Mouse (Mus musculus) liver, embryonic 16.5 days (tissue): ENCODE measurements around the gene Adrm1. TPM values are rescaled to one million over a fixed set of nuclear protein-coding genes. Genes with fewer than 3 reads are reported as not detected.

Source experiments
- ATAC-seq: fragments of 200-750 bp; cut with Nextera tagmentation; 2 replicates; pipeline ENCODE4 v1.8.0; 2017; ENCODE audit warnings: low read depth, mild to moderate bottlenecking, moderate number of reproducible peaks, moderate library complexity
- H3K27ac ChIP-seq: fragments of 300-500 bp; sonication (generic); 2 replicates; pipeline ENCODE4 v1.5.1; 2014; ENCODE audit warnings: mild to moderate bottlenecking, low read length
- H3K27me3 ChIP-seq: fragments of 300-500 bp; sonication (generic); 2 replicates; pipeline ENCODE4 v1.6.1; 2014; ENCODE audit warnings: low read depth, low read length, mixed read lengths; ENCODE audit not compliant: control insufficient read depth, insufficient read depth
- H3K36me3 ChIP-seq: fragments of 300-500 bp; sonication (generic); 2 replicates; pipeline ENCODE4 v1.6.1; 2014; ENCODE audit warnings: mild to moderate bottlenecking; ENCODE audit not compliant: control insufficient read depth, insufficient read depth
- H3K4me1 ChIP-seq: fragments of 300-500 bp; sonication (generic); 2 replicates; pipeline ENCODE4 v1.6.1; 2014; ENCODE audit warnings: low read depth, low read length, mixed read lengths; ENCODE audit not compliant: control insufficient read depth
- H3K4me2 ChIP-seq: fragments of 300-500 bp; sonication (generic); 2 replicates; pipeline ENCODE4 v1.6.1; 2014; ENCODE audit warnings: low read depth, low read length, mixed read lengths
- H3K4me3 ChIP-seq: fragments of 300-500 bp; sonication (generic); 2 replicates; pipeline ENCODE4 v1.5.1; 2014; ENCODE audit warnings: low read depth, mild to moderate bottlenecking, low read length
- H3K9ac ChIP-seq: fragments of 300-500 bp; sonication (generic); 2 replicates; pipeline ENCODE4 v1.6.1; 2014; ENCODE audit warnings: low read depth, low read length
- H3K9me3 ChIP-seq: fragments of 300-500 bp; sonication (generic); replicated peaks from 2 replicates; pipeline ENCODE4 v1.6.1; 2016; ENCODE audit warnings: low read length; ENCODE audit not compliant: control insufficient read depth
- WGBS: fragments of 180-500 bp; shearing (Covaris S2); extraction: QIAGEN DNeasy Blood & Tissue Kit; methylation state at CpG from one replicate; pipeline ENCODE4 v1.1.7; 2014; ENCODE audit not compliant: insufficient replicate concordance; 5-methylcytosine and 5-hydroxymethylcytosine counted together
- polyA plus RNA-seq: library from polyadenylated mRNA; unstranded; fragments of >200 nt; fragmentation: Nextera tagmentation; extraction: Ambion mirVana; gene quantifications from 2 replicates; pipeline ENCODE4 v1.2.1, GENCODE M21; 2015

Gene Adrm1
- 91.4 and 96.6 TPM in 2 replicates for polyA plus RNA-seq

DNA sequence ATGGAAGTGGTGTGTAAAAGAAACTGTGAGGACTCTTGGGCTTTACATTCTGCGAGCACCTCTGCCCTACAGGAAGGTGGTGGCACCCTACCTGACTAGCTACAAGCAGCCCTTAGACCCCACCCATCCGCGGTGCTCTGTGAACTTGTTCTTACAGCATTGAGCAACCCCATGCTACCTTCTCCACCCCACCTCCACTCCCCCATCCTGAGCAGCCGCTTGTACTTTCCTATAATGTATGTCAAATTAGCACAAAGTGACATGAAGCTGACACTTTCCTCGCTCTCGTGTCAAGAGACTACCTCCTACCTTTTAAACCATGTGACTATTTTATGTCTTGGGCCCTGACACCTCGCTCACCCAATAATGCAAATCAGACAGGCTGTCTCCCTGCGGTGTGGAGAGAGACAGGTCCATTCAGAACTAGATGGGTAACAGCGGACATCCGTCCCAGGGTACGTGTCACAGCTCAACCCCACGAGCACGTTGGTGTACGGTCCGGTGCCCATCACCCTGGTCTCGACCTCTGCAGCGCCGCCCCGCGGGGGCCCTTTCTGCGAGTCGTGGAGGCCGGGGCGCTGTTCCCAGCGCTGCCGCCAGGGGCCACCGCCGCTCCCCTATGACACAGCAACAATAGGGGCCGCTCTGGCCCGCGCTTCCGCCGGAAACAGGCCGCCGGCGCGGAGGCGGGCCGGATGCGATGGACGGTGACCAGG is at the start of gene Adrm1:
Adrm1 (plus strand) TSS at position 680 of the 716 bp plus-strand sequence.
- Histone ChIP-seq H3K9ac (peak within 1 kb of the TSS; percentile 97), H3K36me3 (peaks cover 13% of the 10 kb centered on the region), H3K4me2 (peak within 1 kb of the TSS; percentile 89), H3K4me1 (peaks cover 19% of the 10 kb centered on the region), H3K9me3 (no peaks in the 10 kb centered on the region), H3K27ac (peak within 1 kb of the TSS; percentile 94), H3K27me3 (no peaks in the 10 kb centered on the region), H3K4me3 (peak within 1 kb of the TSS; percentile 97)
- 4% methylated on average over 41 of the region's 41 CpGs for WGBS
- peak; percentile 97 for ATAC-seq

- 63% methylated on average over 2 of the region's 2 CpGs for WGBS
- peaks cover 14% of the 10 kb centered on the region for H3K4me1 ChIP-seq
- no peak overlapping the region for H3K4me2 ChIP-seq
- H3K4me3 ChIP-seq: no peak overlapping the region
- H3K36me3 ChIP-seq: no peaks in the 10 kb centered on the region
- H3K9ac ChIP-seq: no peak overlapping the region
- no peaks in the 10 kb centered on the region for H3K27me3 ChIP-seq
- no peak for ATAC-seq
- no peak overlapping the region for H3K27ac ChIP-seq
- H3K9me3 ChIP-seq: no peaks in the 10 kb centered on the region
Measured at GRCm38 (mm10) chr2:180124192-180124591, 47.1 kb upstream of the Adrm1 start.

GRCm38 (mm10) chr2:180126195-180126594 is 45.1 kb upstream of the Adrm1 start:
- no peaks in the 10 kb centered on the region for H3K27me3 ChIP-seq
- no peak for ATAC-seq
- no peaks in the 10 kb centered on the region for H3K36me3 ChIP-seq
- no peak overlapping the region for H3K4me2 ChIP-seq
- WGBS: 10% methylated on average over 4 of the region's 4 CpGs
- no peak overlapping the region for H3K4me3 ChIP-seq
- no peaks in the 10 kb centered on the region for H3K9me3 ChIP-seq
- peaks cover 5% of the 10 kb centered on the region for H3K4me1 ChIP-seq
- peak overlapping the region; percentile 11; the same call in 1 of the 2 replicates for H3K27ac ChIP-seq
- H3K9ac ChIP-seq: no peak overlapping the region

DNA sequence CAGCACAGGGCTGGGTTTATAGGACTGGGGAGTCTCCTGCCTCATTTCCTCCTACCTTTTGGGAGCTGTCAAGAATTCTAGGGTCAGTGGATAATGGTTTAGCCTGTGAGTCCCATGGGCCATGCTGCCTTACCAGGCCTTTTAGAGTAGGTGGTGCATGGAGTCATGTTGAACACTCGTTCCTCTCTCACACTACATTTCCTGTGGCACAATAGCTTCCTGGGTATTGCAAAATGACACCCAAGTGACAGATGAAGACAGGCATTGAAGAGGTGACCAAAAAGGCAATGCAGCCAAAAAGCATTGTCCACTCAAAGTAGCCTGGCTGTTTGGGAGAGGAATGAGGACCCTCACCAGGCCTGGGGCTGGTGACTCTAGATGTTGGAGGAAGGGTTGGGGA is 43.6 kb upstream of the Adrm1 start:
- no peak overlapping the region for H3K4me3 ChIP-seq
- H3K4me2 ChIP-seq: no peak overlapping the region
- 28% methylated on average over 1 of the region's 1 CpGs for WGBS
- no peak overlapping the region for H3K9ac ChIP-seq
- peaks cover 5% of the 10 kb centered on the region for H3K4me1 ChIP-seq
- no peaks in the 10 kb centered on the region for H3K36me3 ChIP-seq
- H3K27me3 ChIP-seq: no peaks in the 10 kb centered on the region
- no peak overlapping the region for H3K27ac ChIP-seq
- no peaks in the 10 kb centered on the region for H3K9me3 ChIP-seq
- no peak for ATAC-seq

- WGBS: 46% methylated on average over 4 of the region's 4 CpGs
- H3K9me3 ChIP-seq: no peaks in the 10 kb centered on the region
- H3K27ac ChIP-seq: no peak overlapping the region
- no peaks in the 10 kb centered on the region for H3K36me3 ChIP-seq
- H3K4me2 ChIP-seq: no peak overlapping the region
- H3K9ac ChIP-seq: no peak overlapping the region
- no peak overlapping the region for H3K4me3 ChIP-seq
- H3K27me3 ChIP-seq: no peaks in the 10 kb centered on the region
- no peak for ATAC-seq
- peaks cover 4% of the 10 kb centered on the region for H3K4me1 ChIP-seq
Measured at GRCm38 (mm10) chr2:180133231-180133630, 38.1 kb upstream of the Adrm1 start.

GRCm38 (mm10) chr2:180133911-180134310 is 37.4 kb upstream of the Adrm1 start:
- H3K27me3 ChIP-seq: no peaks in the 10 kb centered on the region
- H3K27ac ChIP-seq: no peak overlapping the region
- 62% methylated on average over 3 of the region's 3 CpGs for WGBS
- 0 out of 2 replicates have a peak, but pooled peaks have one; percentile 19 for ATAC-seq
- H3K9ac ChIP-seq: no peak overlapping the region
- H3K9me3 ChIP-seq: no peaks in the 10 kb centered on the region
- no peaks in the 10 kb centered on the region for H3K36me3 ChIP-seq
- no peak overlapping the region for H3K4me2 ChIP-seq
- H3K4me1 ChIP-seq: peaks cover 4% of the 10 kb centered on the region
- no peak overlapping the region for H3K4me3 ChIP-seq

- no peak overlapping the region for H3K27ac ChIP-seq
Measured at GRCm38 (mm10) chr2:180135414-180135813, 35.9 kb upstream of the Adrm1 start.

DNA sequence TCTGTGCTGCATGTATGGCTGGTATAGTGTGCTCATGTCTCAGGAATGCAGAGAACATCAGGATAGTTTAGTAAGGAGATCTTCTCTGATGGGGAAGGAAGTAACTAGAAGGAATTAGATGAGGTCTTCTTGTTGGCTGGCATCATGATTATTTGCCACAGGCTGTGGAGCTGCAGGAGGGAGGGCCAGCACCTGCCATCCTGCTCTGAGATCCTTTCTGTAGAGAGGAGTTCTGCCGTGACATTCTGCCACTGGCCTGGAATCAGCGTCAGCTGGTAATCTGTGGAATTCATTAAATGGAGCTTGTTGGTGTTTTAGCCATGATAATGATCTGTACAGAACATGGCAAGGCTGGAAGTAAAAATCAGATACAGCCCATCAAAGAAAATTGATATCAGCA is 25.2 kb upstream of the Adrm1 start:
- H3K27me3 ChIP-seq: no peaks in the 10 kb centered on the region
- H3K9me3 ChIP-seq: no peaks in the 10 kb centered on the region
- no peak overlapping the region for H3K4me2 ChIP-seq
- no peak overlapping the region for H3K4me3 ChIP-seq
- no peak for ATAC-seq
- peaks cover 5% of the 10 kb centered on the region; the same call in 1 of the 2 replicates for H3K36me3 ChIP-seq
- no peaks in the 10 kb centered on the region for H3K4me1 ChIP-seq
- WGBS: 83% methylated on average over 2 of the region's 2 CpGs
- H3K27ac ChIP-seq: no peak overlapping the region
- H3K9ac ChIP-seq: no peak overlapping the region

More at GRCm38 (mm10) chr2:180135414-180135813, 35.9 kb upstream of the Adrm1 start:
- Histone ChIP-seq H3K36me3 (no peaks in the 10 kb centered on the region), H3K9ac (no peak overlapping the region), H3K4me1 (peaks cover 4% of the 10 kb centered on the region), H3K4me3 (no peak overlapping the region), H3K27me3 (no peaks in the 10 kb centered on the region), H3K4me2 (no peak overlapping the region), H3K9me3 (no peaks in the 10 kb centered on the region)
- ATAC-seq: no peak
- 36% methylated on average over 5 of the region's 5 CpGs for WGBS

DNA sequence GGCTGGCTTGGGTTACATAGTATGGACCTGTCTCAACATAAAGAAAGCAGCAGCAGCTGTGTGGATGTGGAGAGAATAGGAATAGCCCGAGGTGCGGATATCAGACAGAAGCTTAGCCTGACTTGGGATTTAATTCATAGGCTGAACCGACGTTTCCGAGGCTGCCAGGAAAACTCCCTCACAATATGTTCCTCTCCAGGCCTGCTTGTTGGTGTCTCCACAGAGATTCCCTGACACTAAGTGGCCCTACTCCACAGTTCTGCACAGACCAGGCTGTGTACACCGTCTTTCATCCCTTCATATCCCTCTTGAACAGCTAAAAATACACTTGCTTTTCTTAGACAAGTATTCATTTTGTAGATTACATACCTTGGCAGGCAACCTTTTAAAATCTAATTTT is 23.9 kb upstream of the Adrm1 start:
- peaks cover 7% of the 10 kb centered on the region; the same call in 1 of the 2 replicates for H3K36me3 ChIP-seq
- H3K4me3 ChIP-seq: no peak overlapping the region
- ATAC-seq: no peak
- H3K9me3 ChIP-seq: no peaks in the 10 kb centered on the region
- H3K4me1 ChIP-seq: no peaks in the 10 kb centered on the region
- H3K9ac ChIP-seq: no peak overlapping the region
- H3K27ac ChIP-seq: no peak overlapping the region
- 82% methylated on average over 6 of the region's 6 CpGs for WGBS
- H3K4me2 ChIP-seq: no peak overlapping the region
- H3K27me3 ChIP-seq: no peaks in the 10 kb centered on the region
